Mouse (Mus musculus): Measurements from ENCODE around the gene N4bp2.

DNA sequence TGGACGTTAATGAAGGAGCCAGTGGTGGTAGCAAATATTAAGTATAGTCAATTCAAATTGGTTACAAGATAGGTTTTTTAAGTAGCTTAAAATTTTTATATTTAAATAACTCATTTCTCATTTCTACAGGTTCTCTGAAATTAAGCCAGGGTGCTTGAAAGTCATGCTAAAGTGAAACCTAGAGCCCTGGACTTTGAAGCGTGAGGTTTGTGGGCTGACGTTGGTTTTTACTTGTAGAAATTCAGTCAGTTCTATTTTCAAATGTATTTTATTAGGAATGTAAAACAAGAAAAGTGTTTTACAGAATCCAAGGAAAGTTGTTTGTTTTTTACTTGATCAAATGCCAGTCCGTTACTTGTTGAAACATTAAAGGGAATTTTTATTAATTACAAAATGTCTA is 63.2 kb downstream of the N4bp2 start:
- TF ChIP-seq POLR2A (IDR thresholded peaks at IDR 0.05; ENCODE audit: low read depth, low read length) (no peak), ZKSCAN1 (IDR thresholded peaks at IDR 0.05; ENCODE audit: borderline replicate concordance, low read depth, low read length) (no peak), MXI1 (IDR thresholded peaks at IDR 0.05; ENCODE audit: low read depth, low read length) (no peak), CTCF (conservative IDR thresholded peaks at IDR 0.05 in 1 of 2, IDR thresholded peaks at IDR 0.05 in 1 of 2; ENCODE audit: low read depth in 2 of 2, low read length in 2 of 2) (no peak), MAX (IDR thresholded peaks at IDR 0.05; ENCODE audit: low read length) (no peak), ELF1 (IDR thresholded peaks at IDR 0.05; ENCODE audit: low read depth, low read length) (no peak), ZNF384 (IDR thresholded peaks at IDR 0.05; ENCODE audit: low read depth, low read length) (no peak), POLR2AphosphoS2 (IDR thresholded peaks at IDR 0.05; ENCODE audit: low read depth, low read length) (no peak), IRF4 (IDR thresholded peaks at IDR 0.05; ENCODE audit: low read depth, low read length) (no peak), USF1 (IDR thresholded peaks at IDR 0.05; ENCODE audit: low read depth, low read length) (no peak)

Measured in CH12.LX (cell line).